Mouse (Mus musculus) CD8-positive naive resting alpha-beta T cell, adult 57 days (primary cell): ENCODE measurements around the gene Plekhn1. TPM values are rescaled to one million over a fixed set of nuclear protein-coding genes. Genes with fewer than 3 reads are reported as not detected.

ENCODE experiments used
- total RNA-seq: library from RNA; stranded (reverse); gene quantifications from one replicate; pipeline ENCODE4 v1.2.4, GENCODE M21; 2023

Plekhn1 gene
- total RNA-seq, result 46.5 TPM

GRCm38 (mm10) chr4:156234701-156235213, at the start of gene Plekhn1:
TSS of gene Plekhn1 (minus strand) at chr4:156234857.

GRCm38 (mm10) chr4:156255078-156255839, 20.6 kb upstream of the Plekhn1 start, which contains the start of gene Samd11:
TSS of gene Samd11 (minus strand) at chr4:156255657.

GRCm38 (mm10) chr4:156235808-156236533, 1.3 kb upstream of the Plekhn1 start, which contains the start of gene Noc2l:
TSS of gene Noc2l (plus strand) at chr4:156236010.

GRCm38 (mm10) chr4:156215649-156216048, 19.0 kb downstream of the Plekhn1 start, which contains the start of gene Perm1:
TSS of gene Perm1 (plus strand) at chr4:156215868.

GRCm38 (mm10) chr4:156203001-156203412, 31.6 kb downstream of the Plekhn1 start, which contains the start of gene AW011738:
TSS of gene AW011738 (plus strand) at chr4:156203304.

GRCm38 (mm10) chr4:156200623-156201475, 33.8 kb downstream of the Plekhn1 start, which contains the start of gene Isg15:
TSS of gene Isg15 (minus strand) at chr4:156200818.

GRCm38 (mm10) chr4:156197131-156197828, 37.4 kb downstream of the Plekhn1 start, which contains the start of gene Agrn:
TSS of gene Agrn (minus strand) at chr4:156197488.

Other genes starting within 250 kb of the Plekhn1 start
- 2.8 TPM for gene B3galt6, start 242.2 kb downstream of the Plekhn1 start, total RNA-seq
- gene Sdf4, start 242.0 kb downstream of the Plekhn1 start, total RNA-seq, result 167 TPM
- gene Tnfrsf4, start 221.0 kb downstream of the Plekhn1 start, total RNA-seq, result 15.7 TPM
- gene Tnfrsf18, start 208.7 kb downstream of the Plekhn1 start, total RNA-seq, result 28.4 TPM
- gene Ttll10, start 175.4 kb downstream of the Plekhn1 start, total RNA-seq, result not detected
- gene 9430015G10Rik, start 124.9 kb downstream of the Plekhn1 start, total RNA-seq, result 47.3 TPM
- 1.4 TPM for gene Rnf223, start 104.3 kb downstream of the Plekhn1 start, total RNA-seq
- 5.8 TPM for gene Agrn, start 37.4 kb downstream of the Plekhn1 start, total RNA-seq
- 14.4 TPM for gene Isg15, start 34.0 kb downstream of the Plekhn1 start, total RNA-seq
- gene AW011738, start 31.6 kb downstream of the Plekhn1 start, total RNA-seq, result 10.8 TPM
- 0.43 TPM for gene Perm1, start 19.0 kb downstream of the Plekhn1 start, total RNA-seq
- 99.1 TPM for gene Noc2l, start 1.2 kb upstream of the Plekhn1 start, total RNA-seq
- 0.46 TPM for gene Samd11, start 20.8 kb upstream of the Plekhn1 start, total RNA-seq
- gene Vmn2r-ps159, start 96.2 kb upstream of the Plekhn1 start, total RNA-seq, result not detected